Mouse (Mus musculus) telencephalon, adult 2 months (tissue): Measurements from ENCODE around the gene Adgrb3.
"Not testable (repeated sequence)": the region's sequence is repeated elsewhere in the genome, so short reads cannot be mapped to it uniquely, and the experiment has no call there.

Source experiments
- DNase-seq: peaks from one replicate; pipeline ENCODE4 v3.0.0-alpha.2; 2011; ENCODE audit warnings: low read depth, low spot score

Gene Adgrb3

GRCm38 (mm10) chr1:25744736-25745135, 84.8 kb downstream of the Adgrb3 start:
- DNase-seq: no peak

- DNase-seq: no peak
Measured at GRCm38 (mm10) chr1:25729844-25730243, 99.7 kb downstream of the Adgrb3 start.

GRCm38 (mm10) chr1:25711474-25711873, 118.0 kb downstream of the Adgrb3 start:
- DNase-seq: peak; percentile 54

GRCm38 (mm10) chr1:25706299-25706698, 123.2 kb downstream of the Adgrb3 start:
- no peak for DNase-seq

GRCm38 (mm10) chr1:25698702-25699250, 130.7 kb downstream of the Adgrb3 start:
- DNase-seq: peak; percentile 71

GRCm38 (mm10) chr1:25697179-25697578, 132.3 kb downstream of the Adgrb3 start:
- no peak for DNase-seq

GRCm38 (mm10) chr1:25696771-25697170, 132.7 kb downstream of the Adgrb3 start:
- DNase-seq: no peak

- DNase-seq: peak; percentile 63
Measured at GRCm38 (mm10) chr1:25682118-25682517, 147.4 kb downstream of the Adgrb3 start.

- DNase-seq: no peak
Measured at GRCm38 (mm10) chr1:25679656-25680055, 149.9 kb downstream of the Adgrb3 start.

GRCm38 (mm10) chr1:25652717-25653116, 176.8 kb downstream of the Adgrb3 start:
- DNase-seq: no peak

GRCm38 (mm10) chr1:25644256-25644655, 185.3 kb downstream of the Adgrb3 start:
- peak; percentile 60 for DNase-seq

- no peak for DNase-seq
Measured at GRCm38 (mm10) chr1:25621458-25621857, 208.0 kb downstream of the Adgrb3 start.

- no peak for DNase-seq
Measured at GRCm38 (mm10) chr1:25616954-25617353, 212.6 kb downstream of the Adgrb3 start.

- DNase-seq: not testable (repeated sequence)
Measured at GRCm38 (mm10) chr1:25610776-25611175, 218.7 kb downstream of the Adgrb3 start.

GRCm38 (mm10) chr1:25598941-25599340, 230.6 kb downstream of the Adgrb3 start:
- no peak for DNase-seq

GRCm38 (mm10) chr1:25588568-25589118, 240.9 kb downstream of the Adgrb3 start:
- DNase-seq: no peak

GRCm38 (mm10) chr1:25581698-25582097, 247.8 kb downstream of the Adgrb3 start:
- no peak for DNase-seq

GRCm38 (mm10) chr1:25577836-25578235, 251.7 kb downstream of the Adgrb3 start:
- no peak for DNase-seq

GRCm38 (mm10) chr1:25576598-25576997, 252.9 kb downstream of the Adgrb3 start:
- peak; percentile 36 for DNase-seq

- no peak for DNase-seq
Measured at GRCm38 (mm10) chr1:25568096-25568495, 261.4 kb downstream of the Adgrb3 start.

GRCm38 (mm10) chr1:25546072-25546471, 283.4 kb downstream of the Adgrb3 start:
- no peak for DNase-seq

GRCm38 (mm10) chr1:25543915-25544314, 285.6 kb downstream of the Adgrb3 start:
- DNase-seq: no peak

- DNase-seq: peak; percentile 42
Measured at GRCm38 (mm10) chr1:25542891-25543290, 286.6 kb downstream of the Adgrb3 start.

GRCm38 (mm10) chr1:25526976-25527375, 302.5 kb downstream of the Adgrb3 start:
- DNase-seq: no peak
